ENCODE assay signal across 15 mouse cellular contexts in the genomic region with DNA sequence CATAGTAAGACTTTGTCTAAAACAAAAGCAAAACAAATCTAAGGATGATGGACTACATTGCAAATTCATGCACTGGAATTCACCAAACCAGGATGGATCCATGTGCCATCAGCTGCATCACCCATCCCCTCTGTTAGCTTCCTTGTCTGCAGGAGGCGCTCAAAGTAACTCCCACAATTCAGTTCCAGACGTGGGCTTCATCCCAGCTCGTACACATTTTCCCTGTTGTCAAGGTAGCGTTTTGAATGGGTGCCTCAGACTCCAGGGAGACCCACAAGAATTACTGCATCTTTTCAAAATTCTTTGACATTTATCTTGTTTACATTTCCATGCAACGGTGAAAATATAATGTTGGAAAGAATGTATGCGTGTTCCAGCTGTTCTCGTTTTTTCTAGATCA. TPM values are rescaled to one million over a fixed set of nuclear protein-coding genes. Genes with fewer than 3 reads are reported as not detected.
"Had no signal": no experiment of that assay in that cellular context is flagged by ENCODE, and none has a peak within 500 bp of the region (broad histone marks: within the 10 kb centered on the region; RNA-seq: fewer than 3 reads in every experiment).

No protein-coding gene starts in this region.

- H3K9me3 ChIP-seq: limb, embryonic 12.5 days; liver, embryonic 13.5 days; lung, embryonic 15.5 days; megakaryocyte, embryonic 14.5 days; midbrain, embryonic 15.5 days had no signal

- H3K36me3 ChIP-seq: limb, embryonic 12.5 days; liver, embryonic 13.5 days; lung, embryonic 15.5 days; midbrain, embryonic 15.5 days had no signal

- H3K27me3 ChIP-seq: limb, embryonic 12.5 days; liver, embryonic 13.5 days; lung, embryonic 15.5 days; midbrain, embryonic 15.5 days had no signal

- DNase-seq: kidney, postnatal 10 days; kidney, postnatal 4 days; liver; liver, embryonic 13.5 days; liver, postnatal 0 days; lung, postnatal 14 days; right cerebral cortex, postnatal 14 days; thymus, postnatal 36 days had no signal

- H3K4me3 ChIP-seq: limb, embryonic 12.5 days; liver, embryonic 13.5 days; lung, embryonic 15.5 days; megakaryocyte, embryonic 14.5 days; midbrain, embryonic 15.5 days had no signal

- H3K27ac ChIP-seq: limb, embryonic 12.5 days; liver, embryonic 13.5 days; lung, embryonic 15.5 days; macrophage; midbrain, embryonic 15.5 days had no signal

- H3K4me2 ChIP-seq: limb, embryonic 12.5 days; liver, embryonic 13.5 days; lung, embryonic 15.5 days; midbrain, embryonic 11.5 days; midbrain, embryonic 15.5 days had no signal

- H3K9ac ChIP-seq: limb, embryonic 12.5 days; liver, embryonic 13.5 days; liver, postnatal 0 days; lung, embryonic 15.5 days; midbrain, embryonic 15.5 days had no signal

- ATAC-seq: liver, postnatal 0 days; midbrain, embryonic 15.5 days had no signal

- H3K4me1 ChIP-seq: limb, embryonic 12.5 days; liver, embryonic 13.5 days; lung, embryonic 15.5 days; megakaryocyte, embryonic 14.5 days; midbrain, embryonic 15.5 days had no signal

RNA-seq across cellular contexts. Expression of a gene that starts 23.5 kb away (rescaled TPM):
- total RNA-seq: monocyte, adult 5-6 weeks had no signal
